Mouse (Mus musculus) right cerebral cortex, postnatal 10 days (tissue): ENCODE results near the gene Ptger2.
A peak's percentile ranks its signal among the peaks of the same experiment; 100 is the strongest.
"Not testable (repeated sequence)": the region's sequence is repeated elsewhere in the genome, so short reads cannot be mapped to it uniquely, and the experiment has no call there.

Experiments used
- DNase-seq, 2 experiments: peaks; one replicate each; pipeline ENCODE4 v3.0.0; 2021; ENCODE audit warnings: low spot score in 2 of 2

Gene Ptger2

GRCm38 (mm10) chr14:44987674-44988355, at the start of gene Ptger2:
Gene Ptger2 (plus strand): TSS chr14:44988195.
- not testable (repeated sequence) for DNase-seq

DNA sequence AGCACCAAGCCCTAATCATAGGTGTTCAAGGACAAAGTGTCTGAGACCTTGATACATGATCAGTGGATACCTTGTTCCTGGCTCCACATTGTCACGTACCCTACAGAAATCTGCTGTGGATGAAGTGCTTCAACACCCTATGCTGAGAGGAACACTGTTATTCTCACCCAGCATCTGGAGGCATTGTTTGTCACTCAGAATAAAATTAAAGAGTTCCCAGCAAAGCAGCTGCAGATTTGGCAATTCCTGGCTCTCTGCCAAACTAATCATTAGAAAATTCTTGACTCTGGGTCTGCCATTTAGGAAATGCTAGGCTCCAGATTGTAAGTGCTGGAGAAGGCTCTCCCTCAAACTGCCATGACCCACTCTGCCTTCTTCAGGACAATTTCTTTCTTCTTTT, 27.2 kb upstream of the Ptger2 start:
- DNase-seq: no peak

GRCm38 (mm10) chr14:44977278-44977677, 10.7 kb upstream of the Ptger2 start:
- peak; percentile 66 to 74 for DNase-seq

DNA sequence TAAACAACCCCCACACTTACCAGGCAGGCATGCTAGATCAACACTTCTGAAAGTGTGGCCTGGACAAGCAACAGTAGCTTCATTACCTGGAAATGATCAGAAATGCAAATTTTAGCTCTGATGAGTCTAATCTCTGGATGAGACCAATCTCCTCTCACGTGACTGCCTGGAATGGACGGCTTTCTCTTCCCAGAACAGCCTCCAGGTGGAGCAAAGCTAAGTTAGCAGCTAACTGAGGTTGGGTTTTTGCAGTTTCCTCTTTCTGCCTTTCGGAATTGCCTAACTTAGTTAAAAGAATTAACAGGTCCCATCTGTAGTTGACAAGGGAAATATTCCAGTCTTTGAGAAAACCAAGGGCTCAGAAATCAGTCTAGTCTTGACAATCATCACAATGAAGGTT, 8.1 kb upstream of the Ptger2 start:
- DNase-seq: peak in 1 of 2 experiments; percentile 36

GRCm38 (mm10) chr14:44981490-44981889, 6.5 kb upstream of the Ptger2 start:
- peak in 1 of 2 experiments; percentile 37 for DNase-seq

GRCm38 (mm10) chr14:44984106-44984505, 3.9 kb upstream of the Ptger2 start:
- DNase-seq: no peak

- DNase-seq: no peak
Measured at GRCm38 (mm10) chr14:44986248-44986647, 1.7 kb upstream of the Ptger2 start.

DNA sequence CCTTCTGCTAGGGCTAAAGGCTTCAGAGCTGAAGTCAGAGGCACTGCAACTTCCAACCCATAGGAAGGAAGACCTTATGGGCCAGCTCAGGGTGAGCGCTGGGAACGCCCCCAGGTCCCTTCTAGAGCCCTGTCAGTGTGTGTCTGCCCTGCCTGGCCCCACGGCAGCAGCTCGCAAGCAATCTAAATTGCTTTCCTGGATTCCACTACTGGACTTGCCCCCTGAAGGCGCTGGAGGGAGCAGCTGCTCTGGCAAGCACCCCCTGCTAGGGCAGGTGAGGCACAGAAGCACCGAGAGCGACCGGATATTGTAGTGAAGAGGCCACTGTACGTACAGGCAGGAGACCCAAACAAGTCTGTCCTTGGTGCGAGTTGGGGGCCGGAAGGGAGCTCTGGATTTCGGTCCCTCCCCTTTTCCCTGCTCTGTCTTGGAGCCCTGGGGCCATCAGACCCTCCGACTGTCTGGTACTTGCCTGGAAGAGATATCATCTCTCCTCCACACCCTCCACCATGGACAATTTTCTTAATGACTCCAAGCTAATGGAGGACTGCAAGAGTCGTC, 541 bp downstream of the Ptger2 start:
- DNase-seq: no peak

DNA sequence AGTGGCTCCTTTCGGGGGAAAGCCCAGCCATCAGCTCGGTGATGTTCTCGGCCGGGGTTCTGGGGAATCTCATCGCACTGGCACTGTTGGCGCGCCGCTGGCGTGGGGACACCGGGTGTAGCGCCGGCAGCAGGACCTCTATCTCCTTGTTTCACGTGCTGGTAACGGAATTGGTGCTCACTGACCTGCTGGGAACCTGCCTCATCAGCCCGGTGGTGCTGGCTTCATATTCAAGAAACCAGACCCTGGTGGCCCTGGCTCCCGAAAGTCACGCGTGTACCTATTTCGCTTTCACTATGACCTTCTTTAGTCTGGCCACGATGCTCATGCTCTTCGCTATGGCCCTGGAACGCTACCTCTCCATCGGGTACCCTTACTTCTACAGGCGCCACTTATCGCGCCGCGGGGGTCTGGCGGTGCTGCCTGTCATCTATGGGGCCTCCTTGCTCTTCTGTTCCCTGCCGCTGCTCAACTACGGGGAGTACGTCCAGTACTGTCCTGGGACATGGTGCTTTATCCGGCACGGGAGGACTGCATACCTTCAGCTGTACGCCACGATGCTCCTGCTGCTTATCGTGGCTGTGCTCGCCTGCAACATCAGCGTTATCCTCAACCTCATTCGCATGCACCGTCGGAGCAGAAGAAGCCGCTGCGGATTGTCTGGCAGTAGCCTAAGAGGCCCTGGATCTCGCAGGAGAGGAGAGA, 1.2 kb downstream of the Ptger2 start:
- DNase-seq: peak in 1 of 2 experiments; percentile 27

GRCm38 (mm10) chr14:44989751-44990150, 1.8 kb downstream of the Ptger2 start:
- no peak for DNase-seq

DNA sequence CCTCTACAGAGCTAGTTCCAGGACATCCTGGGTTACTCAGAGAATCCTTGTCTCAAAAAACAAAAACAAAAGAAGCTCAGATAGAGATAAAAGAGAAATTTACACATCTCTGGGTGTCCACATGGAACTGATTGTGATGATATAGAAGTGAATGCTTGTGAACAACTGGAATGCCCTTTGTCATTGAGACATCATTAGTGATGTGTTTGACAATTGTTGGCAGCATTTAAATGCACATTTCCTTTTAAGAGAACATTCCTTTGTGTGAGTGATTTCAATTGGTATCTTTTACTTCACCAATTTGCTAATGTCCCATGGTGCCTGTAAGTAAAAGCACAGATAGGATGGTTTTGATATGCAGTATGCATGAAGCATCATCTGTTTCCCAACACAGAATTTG, 6.3 kb downstream of the Ptger2 start:
- DNase-seq: no peak

DNA sequence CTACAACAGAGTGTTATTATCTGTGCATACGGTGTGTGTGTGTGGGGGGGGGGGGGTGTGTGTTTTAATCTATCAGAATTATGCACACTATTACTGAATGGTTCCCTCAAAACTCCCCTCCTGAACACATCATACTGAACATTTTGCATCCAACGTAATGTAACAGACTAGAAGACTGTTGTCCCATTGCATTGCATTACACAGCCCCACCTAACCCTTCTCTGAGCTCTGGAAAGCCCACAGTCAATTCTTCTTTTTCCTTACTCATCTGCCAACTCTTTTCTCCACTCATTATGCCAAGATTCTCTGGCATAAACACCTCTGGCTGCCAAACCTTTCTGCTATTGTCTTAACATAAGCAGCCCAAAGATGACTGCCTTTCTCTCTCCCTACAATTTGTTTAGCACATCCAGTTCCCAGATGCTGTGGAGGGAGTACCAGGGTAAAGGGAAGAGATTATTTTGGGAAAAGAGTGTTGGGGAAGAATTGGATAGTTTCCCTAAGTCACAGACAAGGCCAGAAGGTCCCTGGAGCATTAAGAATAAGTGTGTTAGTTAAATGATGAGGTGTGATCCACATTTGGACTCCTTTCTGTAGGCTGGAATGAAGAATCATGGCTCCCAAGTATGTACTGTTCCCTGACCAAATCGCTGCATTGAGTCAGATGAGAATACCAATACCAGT, 12.2 kb downstream of the Ptger2 start:
- no peak for DNase-seq

- DNase-seq: no peak
Measured at GRCm38 (mm10) chr14:45005698-45006283, 17.8 kb downstream of the Ptger2 start.

DNA sequence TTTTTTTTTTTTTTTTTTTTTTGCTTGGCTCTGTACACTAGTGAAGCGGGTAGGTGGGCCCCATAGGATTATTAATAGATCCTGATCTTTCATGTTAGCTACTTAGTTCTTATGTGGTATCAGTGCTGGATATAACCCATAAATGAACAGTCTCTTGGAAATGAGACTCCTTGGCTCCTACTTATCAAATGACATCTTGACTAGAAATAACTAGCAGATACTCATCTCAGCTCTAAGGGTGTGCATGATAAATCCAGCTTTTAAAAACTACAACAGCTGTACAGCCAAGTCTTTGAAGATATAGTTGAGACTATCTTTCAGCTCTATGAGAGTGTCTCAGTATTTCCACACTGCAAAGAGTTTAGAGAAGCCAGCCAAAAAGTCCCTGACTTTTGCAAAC, 21.2 kb downstream of the Ptger2 start:
- DNase-seq: no peak

- DNase-seq: no peak
Measured at GRCm38 (mm10) chr14:45011260-45011659, 23.3 kb downstream of the Ptger2 start.

GRCm38 (mm10) chr14:45011671-45012070, 23.7 kb downstream of the Ptger2 start:
- no peak for DNase-seq

DNA sequence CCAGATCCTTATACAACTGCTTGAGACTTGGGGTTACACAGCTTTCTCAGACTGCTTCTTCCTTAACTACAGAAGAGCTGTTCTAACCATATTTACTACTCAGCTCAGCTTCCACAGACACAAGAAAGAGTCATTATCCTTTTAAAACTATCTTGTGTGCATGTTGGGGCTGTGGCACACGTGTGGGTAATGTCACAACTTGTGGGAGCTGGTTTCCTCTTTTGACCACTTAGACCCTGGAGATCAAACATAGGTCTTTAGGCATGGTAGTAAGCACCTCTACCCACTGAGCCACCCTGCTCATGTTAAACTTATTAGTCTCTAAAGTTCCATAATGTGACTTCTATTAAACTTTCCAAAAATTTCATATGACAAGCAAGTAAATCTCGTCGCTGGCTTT, 33.6 kb downstream of the Ptger2 start:
- no peak for DNase-seq

DNA sequence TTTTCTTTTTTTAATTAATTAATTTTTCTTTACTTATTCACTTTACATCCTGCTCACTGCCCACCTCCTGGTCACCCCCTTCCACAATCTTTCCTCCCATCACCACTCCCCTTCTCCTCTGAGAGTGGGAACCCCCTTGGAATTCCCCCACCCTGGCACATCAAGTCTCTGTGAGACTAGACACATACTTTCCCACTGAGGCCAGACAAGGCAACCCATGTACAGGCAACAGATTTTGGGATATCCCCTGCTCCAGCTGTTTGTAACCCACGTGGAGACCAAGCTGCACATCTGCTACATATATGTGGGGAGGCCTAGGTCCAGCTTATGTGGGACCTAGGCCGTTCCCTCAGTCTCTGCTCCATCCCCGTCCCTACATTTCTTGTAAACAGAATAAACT, 46.3 kb downstream of the Ptger2 start:
- DNase-seq: no peak

GRCm38 (mm10) chr14:45036579-45036978, 48.6 kb downstream of the Ptger2 start:
- DNase-seq: no peak

DNA sequence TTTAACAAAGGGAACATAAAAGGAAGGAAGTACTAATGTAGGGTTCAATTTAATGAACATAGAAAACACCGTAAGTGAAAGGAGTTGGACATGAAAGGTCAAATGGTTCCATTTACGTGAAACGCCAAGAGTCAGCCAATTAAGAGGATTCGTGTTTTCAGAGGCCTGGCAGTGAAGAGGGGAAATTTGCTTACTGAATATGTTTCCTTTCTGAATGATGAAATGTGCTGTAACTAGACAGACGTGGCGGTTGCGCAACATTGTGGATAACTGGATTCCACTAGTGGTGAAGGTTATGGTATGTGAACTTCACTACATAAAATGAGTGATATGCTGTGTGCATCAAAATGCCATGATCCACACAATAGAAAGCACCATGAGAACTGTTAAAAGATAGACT, 50.1 kb downstream of the Ptger2 start:
- no peak for DNase-seq

DNA sequence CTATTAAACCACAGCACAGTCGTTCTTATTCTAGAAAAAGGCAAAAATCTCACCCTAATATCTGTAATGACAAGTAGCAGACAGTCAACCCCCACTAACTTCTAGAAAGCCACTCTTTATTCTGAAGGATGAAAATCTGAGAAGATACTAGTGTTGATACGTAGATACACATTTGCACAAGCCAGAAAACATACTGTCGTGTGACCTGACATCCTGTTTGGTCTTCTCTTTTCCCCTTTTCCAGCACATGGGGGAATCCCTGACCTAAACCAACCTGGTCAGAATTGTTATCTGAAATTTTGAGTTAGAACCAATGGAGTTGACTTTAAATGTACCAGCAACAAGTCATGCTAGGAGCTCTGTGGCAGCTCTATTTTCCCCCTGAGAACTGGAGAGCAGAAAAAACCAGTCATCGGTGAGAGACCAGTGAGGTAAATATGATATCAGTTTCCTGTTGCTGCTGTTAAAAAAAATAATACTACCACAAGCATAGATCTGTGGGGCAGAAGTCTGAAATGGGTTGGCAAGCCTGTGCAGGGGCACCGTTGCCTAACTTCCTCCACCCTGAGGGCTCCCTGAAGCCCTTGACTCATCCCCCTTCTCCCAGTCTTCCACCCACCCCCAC, 53.0 kb downstream of the Ptger2 start:
- no peak for DNase-seq

DNA sequence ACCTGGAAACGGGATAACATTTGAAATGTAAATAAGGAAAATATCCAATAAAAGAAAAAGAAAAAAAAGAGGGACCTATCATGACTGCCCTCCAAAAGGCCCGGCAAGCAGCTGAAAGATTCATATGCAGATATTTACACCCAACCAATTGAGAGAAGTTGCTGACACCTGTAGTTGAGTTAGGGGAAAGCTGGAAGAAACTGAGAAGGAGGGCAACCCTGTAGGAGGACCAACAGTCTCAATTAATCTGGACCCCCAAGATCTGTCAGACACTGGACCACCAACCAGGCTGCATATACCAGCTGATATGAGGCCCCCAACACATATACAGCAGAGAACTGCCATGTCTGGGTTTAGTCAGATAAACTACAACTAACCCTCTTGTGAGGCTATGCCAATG, 60.1 kb downstream of the Ptger2 start:
- no peak for DNase-seq
